Mouse (Mus musculus) kidney, embryonic 14.5 days (tissue): ENCODE measurements at regions not wholly inside any gene's neighbourhood (a gene's known extent, or its start where the extent isn't known, plus 50 kb on each side); places are given as distances from the start of the nearest gene placed in this dataset.

ENCODE experiments used
- ATAC-seq: fragments of 200-750 bp; cut with Nextera tagmentation; 2 replicates; pipeline ENCODE4 v1.8.0; 2017; ENCODE audit warnings: moderate number of reproducible peaks, mild to moderate bottlenecking, moderate TSS enrichment, moderate library complexity; ENCODE audit not compliant: low FRiP score, low TSS enrichment
- H3K27ac ChIP-seq: fragments of 300-500 bp; sonication (generic); 2 replicates; pipeline ENCODE4 v1.5.1; 2014; ENCODE audit warnings: low read depth, mild to moderate bottlenecking, low read length, moderate library complexity, mixed read lengths
- H3K27me3 ChIP-seq: fragments of 300-500 bp; sonication (generic); 2 replicates; pipeline ENCODE4 v1.6.1; 2014; ENCODE audit warnings: mild to moderate bottlenecking, low read length; ENCODE audit not compliant: control insufficient read depth, insufficient read depth
- H3K36me3 ChIP-seq: fragments of 300-500 bp; sonication (generic); 2 replicates; pipeline ENCODE4 v1.6.1; 2014; ENCODE audit warnings: low read length, mixed read lengths; ENCODE audit not compliant: control insufficient read depth, insufficient read depth
- H3K4me1 ChIP-seq: fragments of 300-500 bp; sonication (generic); 2 replicates; pipeline ENCODE4 v1.6.1; 2014; ENCODE audit warnings: low read length, mixed read lengths; ENCODE audit not compliant: control insufficient read depth, insufficient read depth
- H3K4me2 ChIP-seq: fragments of 300-500 bp; sonication (generic); replicated peaks from 2 replicates; pipeline ENCODE4 v1.6.1; 2014; ENCODE audit warnings: low read depth, mild to moderate bottlenecking, low read length
- H3K4me3 ChIP-seq: fragments of 300-500 bp; sonication (generic); 2 replicates; pipeline ENCODE4 v1.5.1; 2014; ENCODE audit warnings: mild to moderate bottlenecking, low read length
- H3K9ac ChIP-seq: fragments of 300-500 bp; sonication (generic); 2 replicates; pipeline ENCODE4 v1.6.1; 2014; ENCODE audit warnings: low read depth, mild to moderate bottlenecking, low read length, moderate library complexity
- H3K9me3 ChIP-seq: fragments of 300-500 bp; sonication (generic); 2 replicates; pipeline ENCODE4 v1.6.1; 2016; ENCODE audit warnings: low read length; ENCODE audit not compliant: control insufficient read depth
- WGBS: fragments of 180-500 bp; shearing (Covaris S2); extraction: QIAGEN DNeasy Blood & Tissue Kit; methylation state at CpG from one replicate; pipeline ENCODE4 v1.1.7; 2014; 5-methylcytosine and 5-hydroxymethylcytosine counted together

GRCm38 (mm10) chr8:87093716-87094115 is 208.7 kb upstream of the N4bp1 start:
- H3K27me3 ChIP-seq, result no peaks in the 10 kb centered on the region
- no peak overlapping the region for H3K4me3 ChIP-seq
- 0 out of 2 replicates have a peak, but pooled peaks cover 3% of the 10 kb centered on the region for H3K4me1 ChIP-seq
- no peaks in the 10 kb centered on the region for H3K36me3 ChIP-seq
- H3K4me2 ChIP-seq, result no peak overlapping the region
- 56% methylated on average over 10 of the region's 10 CpGs for WGBS
- ATAC-seq, result no peak
- no peaks in the 10 kb centered on the region for H3K9me3 ChIP-seq
- no peak overlapping the region for H3K9ac ChIP-seq
- H3K27ac ChIP-seq, result no peak overlapping the region

GRCm38 (mm10) chr8:87093081-87093480 is 208.0 kb upstream of the N4bp1 start:
- no peaks in the 10 kb centered on the region for H3K9me3 ChIP-seq
- WGBS, result 57% methylated on average over 5 of the region's 5 CpGs
- H3K27me3 ChIP-seq, result no peaks in the 10 kb centered on the region
- H3K27ac ChIP-seq, result no peak overlapping the region
- no peak overlapping the region for H3K9ac ChIP-seq
- 0 out of 2 replicates have a peak, but pooled peaks cover 3% of the 10 kb centered on the region for H3K4me1 ChIP-seq
- H3K36me3 ChIP-seq, result no peaks in the 10 kb centered on the region
- ATAC-seq, result no peak
- H3K4me3 ChIP-seq, result no peak overlapping the region
- H3K4me2 ChIP-seq, result no peak overlapping the region

- Histone ChIP-seq H3K27ac (no peak overlapping the region), H3K4me3 (no peak overlapping the region), H3K9ac (no peak overlapping the region), H3K9me3 (no peaks in the 10 kb centered on the region), H3K4me1 (no peaks in the 10 kb centered on the region), H3K4me2 (no peak overlapping the region), H3K27me3 (no peaks in the 10 kb centered on the region), H3K36me3 (no peaks in the 10 kb centered on the region)
- WGBS, result 48% methylated on average over 9 of the region's 9 CpGs
- ATAC-seq, result no peak
These were observed 202.5 kb upstream of the N4bp1 start for GRCm38 (mm10) chr8:87087451-87088095.

GRCm38 (mm10) chr8:87078260-87078659 is 193.2 kb upstream of the N4bp1 start:
- H3K4me2 ChIP-seq, result no peak overlapping the region

GRCm38 (mm10) chr8:87075921-87076320 is 190.9 kb upstream of the N4bp1 start:
- Histone ChIP-seq H3K9ac (no peak overlapping the region), H3K4me3 (no peak overlapping the region), H3K9me3 (no peaks in the 10 kb centered on the region), H3K27ac (no peak overlapping the region), H3K27me3 (no peaks in the 10 kb centered on the region), H3K4me2 (no peak overlapping the region), H3K4me1 (no peaks in the 10 kb centered on the region), H3K36me3 (no peaks in the 10 kb centered on the region)
- ATAC-seq, result no peak
- WGBS, result 92% methylated on average over 4 of the region's 4 CpGs

More at GRCm38 (mm10) chr8:87078260-87078659, 193.2 kb upstream of the N4bp1 start:
- WGBS, result 47% methylated on average over 6 of the region's 6 CpGs
- no peaks in the 10 kb centered on the region for H3K27me3 ChIP-seq
- H3K9me3 ChIP-seq, result no peaks in the 10 kb centered on the region
- no peak overlapping the region for H3K27ac ChIP-seq
- H3K4me3 ChIP-seq, result no peak overlapping the region
- H3K9ac ChIP-seq, result no peak overlapping the region
- ATAC-seq, result no peak
- no peaks in the 10 kb centered on the region for H3K4me1 ChIP-seq
- no peaks in the 10 kb centered on the region for H3K36me3 ChIP-seq

- H3K9ac ChIP-seq, result no peak overlapping the region
- no peak overlapping the region for H3K4me2 ChIP-seq
- H3K27me3 ChIP-seq, result no peaks in the 10 kb centered on the region
- H3K4me3 ChIP-seq, result no peak overlapping the region
- H3K4me1 ChIP-seq, result no peaks in the 10 kb centered on the region
- ATAC-seq, result no peak
- H3K36me3 ChIP-seq, result no peaks in the 10 kb centered on the region
- no peaks in the 10 kb centered on the region for H3K9me3 ChIP-seq
- no peak overlapping the region for H3K27ac ChIP-seq
These were observed 186.2 kb upstream of the N4bp1 start for GRCm38 (mm10) chr8:87071224-87071623.

GRCm38 (mm10) chr8:87067106-87067505 is 182.0 kb upstream of the N4bp1 start:
- no peaks in the 10 kb centered on the region for H3K4me1 ChIP-seq
- H3K4me3 ChIP-seq, result no peak overlapping the region
- H3K9ac ChIP-seq, result no peak overlapping the region
- no peak for ATAC-seq
- no peaks in the 10 kb centered on the region for H3K27me3 ChIP-seq
- H3K9me3 ChIP-seq, result no peaks in the 10 kb centered on the region
- H3K36me3 ChIP-seq, result no peaks in the 10 kb centered on the region
- no peak overlapping the region for H3K4me2 ChIP-seq
- H3K27ac ChIP-seq, result no peak overlapping the region

GRCm38 (mm10) chr8:87064768-87065167 is 179.7 kb upstream of the N4bp1 start:
- Histone ChIP-seq H3K9me3 (no peaks in the 10 kb centered on the region), H3K4me3 (no peak overlapping the region), H3K4me2 (no peak overlapping the region), H3K36me3 (no peaks in the 10 kb centered on the region), H3K9ac (no peak overlapping the region), H3K27ac (no peak overlapping the region), H3K4me1 (no peaks in the 10 kb centered on the region), H3K27me3 (no peaks in the 10 kb centered on the region)
- ATAC-seq, result no peak
- 91% methylated on average over 9 of the region's 9 CpGs for WGBS

GRCm38 (mm10) chr8:87064250-87064747 is 179.2 kb upstream of the N4bp1 start:
- ATAC-seq, result no peak
- H3K9ac ChIP-seq, result no peak overlapping the region
- H3K4me2 ChIP-seq, result no peak overlapping the region
- no peaks in the 10 kb centered on the region for H3K9me3 ChIP-seq
- H3K27me3 ChIP-seq, result no peaks in the 10 kb centered on the region
- H3K27ac ChIP-seq, result no peak overlapping the region
- H3K4me3 ChIP-seq, result no peak overlapping the region
- 67% methylated on average over 12 of the region's 12 CpGs for WGBS
- no peaks in the 10 kb centered on the region for H3K36me3 ChIP-seq
- no peaks in the 10 kb centered on the region for H3K4me1 ChIP-seq
